Mouse (Mus musculus): Measurements from ENCODE around the gene Gm20388. TPM values are rescaled to one million over a fixed set of nuclear protein-coding genes. Genes with fewer than 3 reads are reported as not detected.

Gm20388 gene
- polyA plus RNA-seq, 1 experiment from 2014 or later = 7.4 TPM

DNA sequence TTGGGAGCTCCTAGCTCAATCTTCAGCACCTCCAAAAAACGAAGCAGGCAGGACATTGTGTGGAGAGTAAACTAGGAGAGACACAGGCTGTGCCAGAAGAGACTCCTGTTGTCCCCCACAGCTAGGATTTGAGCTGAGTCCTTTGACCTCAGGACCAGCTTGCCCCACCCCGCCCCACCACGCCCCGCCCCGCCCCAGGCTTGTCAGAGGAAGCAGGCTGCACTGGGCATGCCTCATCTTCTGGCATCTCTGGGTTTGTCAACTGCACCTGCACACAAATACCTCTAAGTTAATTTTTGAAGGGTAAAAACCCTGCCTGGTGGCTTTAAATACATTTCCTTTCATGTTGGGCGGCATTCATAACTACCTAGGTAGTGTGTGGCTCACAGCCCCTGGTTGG lies 290.7 kb downstream of the Gm20388 start:
- Histone ChIP-seq H3K9ac (ENCODE audit: low read length) (no peak overlapping the region), H3K4me2 (ENCODE audit: low read depth, low read length) (no peak overlapping the region), H3K4me3 (replicated peaks; ENCODE audit: low read length) (no peak overlapping the region), H3K27ac (ENCODE audit: low read length) (no peak overlapping the region), H3K4me1 (ENCODE audit: control insufficient read depth, insufficient read depth, low read length) (peaks cover 13% of the 10 kb centered on the region), H3K27me3 (ENCODE audit: control insufficient read depth, insufficient read depth, low read length) (no peaks in the 10 kb centered on the region), H3K9me3 (replicated peaks; ENCODE audit: control insufficient read depth, low read length) (peaks cover 8% of the 10 kb centered on the region; the same call in 1 of the 2 replicates), H3K36me3 (ENCODE audit: control insufficient read depth, insufficient read depth, low read length) (no peaks in the 10 kb centered on the region)
- ATAC-seq (ENCODE audit: insufficient read depth, low FRiP score) = no peak
- 75% methylated on average over 6 of the region's 6 CpGs for WGBS

DNA sequence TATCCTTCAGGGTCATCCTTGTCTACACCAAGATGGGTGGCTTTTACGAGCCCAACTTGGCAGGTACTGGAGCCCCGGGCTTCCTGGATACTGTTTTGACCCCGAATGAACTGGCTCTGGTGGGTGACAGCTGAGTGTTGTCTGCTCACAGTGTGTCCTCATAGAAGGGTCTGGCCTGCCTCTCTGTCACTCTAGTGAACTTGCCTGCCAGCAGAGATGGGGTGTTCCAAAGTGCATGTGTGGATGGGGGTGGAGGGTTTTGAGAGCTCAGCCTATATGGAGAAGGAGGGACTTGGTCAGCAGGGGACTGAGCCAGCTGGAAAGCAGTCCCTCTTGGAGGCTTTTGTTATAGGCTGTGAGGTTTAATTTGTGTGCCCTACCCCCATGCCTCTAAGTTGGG lies 291.9 kb downstream of the Gm20388 start:
- Histone ChIP-seq H3K9ac (ENCODE audit: low read length) (no peak overlapping the region), H3K4me3 (replicated peaks; ENCODE audit: low read length) (no peak overlapping the region), H3K27me3 (ENCODE audit: control insufficient read depth, insufficient read depth, low read length) (no peaks in the 10 kb centered on the region), H3K27ac (ENCODE audit: low read length) (peak overlapping the region; percentile 23; the same call in 1 of the 2 replicates), H3K4me1 (ENCODE audit: control insufficient read depth, insufficient read depth, low read length) (peaks cover 13% of the 10 kb centered on the region), H3K4me2 (ENCODE audit: low read depth, low read length) (no peak overlapping the region), H3K36me3 (ENCODE audit: control insufficient read depth, insufficient read depth, low read length) (no peaks in the 10 kb centered on the region), H3K9me3 (replicated peaks; ENCODE audit: control insufficient read depth, low read length) (peaks cover 8% of the 10 kb centered on the region; the same call in 1 of the 2 replicates)
- peak; percentile 58 for ATAC-seq (ENCODE audit: insufficient read depth, low FRiP score)
- WGBS = 42% methylated on average over 3 of the region's 3 CpGs

DNA sequence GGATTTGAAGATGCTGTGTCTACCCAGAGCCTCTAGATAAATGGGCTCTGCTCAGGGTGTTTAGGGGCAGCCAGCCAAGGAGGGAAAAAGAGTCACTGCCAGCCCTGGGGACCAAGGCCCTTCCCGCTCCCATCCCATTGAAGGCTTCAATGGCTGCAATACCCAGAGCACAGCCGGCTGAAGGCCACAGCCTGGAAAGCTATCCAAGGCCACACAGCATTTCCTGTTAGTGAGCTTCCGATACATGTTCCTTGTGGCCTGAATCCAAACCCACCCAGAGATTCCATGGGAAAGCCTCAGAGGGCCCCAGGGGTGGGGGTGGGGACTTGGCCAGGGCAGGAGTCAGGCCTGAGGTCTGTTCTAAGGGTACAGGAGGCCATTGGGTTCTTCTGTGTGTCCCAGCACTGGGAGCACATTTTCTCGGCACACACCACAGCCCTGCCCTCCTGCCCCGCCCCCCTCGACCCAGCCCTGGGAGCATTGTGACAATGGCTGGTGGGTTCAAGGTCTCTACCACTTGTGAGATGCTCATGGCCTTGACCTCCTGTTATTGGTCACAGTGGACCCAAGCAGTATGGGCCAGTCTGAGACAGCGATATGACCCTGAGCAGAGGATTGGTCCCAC lies 294.2 kb downstream of the Gm20388 start:
- peaks cover 4% of the 10 kb centered on the region; the same call in 1 of the 2 replicates for H3K9me3 ChIP-seq (replicated peaks; ENCODE audit: control insufficient read depth, low read length)
- H3K4me1 ChIP-seq (ENCODE audit: control insufficient read depth, insufficient read depth, low read length) = peaks cover 13% of the 10 kb centered on the region
- no peak overlapping the region for H3K4me2 ChIP-seq (ENCODE audit: low read depth, low read length)
- H3K36me3 ChIP-seq (ENCODE audit: control insufficient read depth, insufficient read depth, low read length) = no peaks in the 10 kb centered on the region
- peak overlapping the region; percentile 60 for H3K27ac ChIP-seq (ENCODE audit: low read length)
- no peak overlapping the region for H3K4me3 ChIP-seq (replicated peaks; ENCODE audit: low read length)
- no peaks in the 10 kb centered on the region for H3K27me3 ChIP-seq (ENCODE audit: control insufficient read depth, insufficient read depth, low read length)
- 60% methylated on average over 7 of the region's 7 CpGs for WGBS
- no peak overlapping the region for H3K9ac ChIP-seq (ENCODE audit: low read length)
- ATAC-seq (ENCODE audit: insufficient read depth, low FRiP score) = peak; percentile 35; the same call in 1 of the 2 replicates

DNA sequence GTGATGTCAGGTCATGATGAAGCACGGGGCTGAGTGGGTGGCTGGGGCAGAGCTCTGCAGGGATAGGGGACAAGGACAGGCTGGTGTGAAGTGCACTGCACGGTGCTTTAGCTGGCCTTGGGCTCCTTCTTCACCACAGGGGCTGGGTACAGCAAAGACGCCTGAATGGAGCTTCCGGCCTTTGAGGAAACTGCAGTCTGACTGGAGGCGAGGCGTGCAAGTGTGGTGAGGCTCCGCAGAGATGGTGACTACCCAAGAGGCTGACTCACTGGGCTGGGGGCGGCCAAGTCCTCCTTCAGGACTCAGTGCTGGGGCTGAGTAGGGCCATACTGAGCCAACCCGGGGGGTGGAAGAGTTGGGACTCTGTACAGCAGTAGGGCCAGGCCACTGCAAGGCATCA lies 295.3 kb downstream of the Gm20388 start:
- no peak for ATAC-seq (ENCODE audit: insufficient read depth, low FRiP score)

DNA sequence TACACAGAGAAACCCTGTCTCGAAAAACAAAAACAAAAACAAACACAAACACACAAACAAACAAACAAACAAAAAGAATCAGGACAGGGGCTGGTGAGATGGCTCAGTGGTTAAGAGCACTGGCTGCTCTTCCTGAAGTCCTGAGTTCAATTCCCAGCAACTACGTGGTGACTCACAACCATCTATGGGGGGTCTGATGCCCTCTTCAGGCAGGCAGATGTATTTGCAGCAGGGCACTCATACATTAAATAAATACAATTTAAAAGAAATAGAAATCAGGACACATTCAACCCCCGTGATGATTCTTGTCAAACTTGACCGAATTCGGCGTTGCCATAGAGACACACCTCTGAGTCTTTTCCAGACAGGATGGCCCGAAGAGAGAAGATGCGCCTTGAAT lies 296.7 kb downstream of the Gm20388 start:
- Histone ChIP-seq H3K4me2 (ENCODE audit: low read depth, low read length) (no peak overlapping the region), H3K27ac (ENCODE audit: low read length) (no peak overlapping the region), H3K4me1 (ENCODE audit: control insufficient read depth, insufficient read depth, low read length) (peaks cover 23% of the 10 kb centered on the region), H3K27me3 (ENCODE audit: control insufficient read depth, insufficient read depth, low read length) (no peaks in the 10 kb centered on the region), H3K9me3 (replicated peaks; ENCODE audit: control insufficient read depth, low read length) (no peaks in the 10 kb centered on the region), H3K36me3 (ENCODE audit: control insufficient read depth, insufficient read depth, low read length) (no peaks in the 10 kb centered on the region), H3K9ac (ENCODE audit: low read length) (no peak overlapping the region), H3K4me3 (replicated peaks; ENCODE audit: low read length) (no peak overlapping the region)
- whole genome bisulfite sequencing = 86% methylated on average over 8 of the region's 8 CpGs
- ATAC-seq (ENCODE audit: insufficient read depth, low FRiP score) = no peak

More for the DNA sequence above, 295.3 kb downstream of the Gm20388 start:
- Histone ChIP-seq H3K4me2 (ENCODE audit: low read depth, low read length) (no peak overlapping the region), H3K9me3 (replicated peaks; ENCODE audit: control insufficient read depth, low read length) (no peaks in the 10 kb centered on the region), H3K27ac (ENCODE audit: low read length) (peak overlapping the region; percentile 38; the same call in 1 of the 2 replicates), H3K27me3 (ENCODE audit: control insufficient read depth, insufficient read depth, low read length) (no peaks in the 10 kb centered on the region), H3K9ac (ENCODE audit: low read length) (no peak overlapping the region), H3K4me3 (replicated peaks; ENCODE audit: low read length) (no peak overlapping the region), H3K4me1 (ENCODE audit: control insufficient read depth, insufficient read depth, low read length) (peaks cover 19% of the 10 kb centered on the region), H3K36me3 (ENCODE audit: control insufficient read depth, insufficient read depth, low read length) (no peaks in the 10 kb centered on the region)
- WGBS = 79% methylated on average over 9 of the region's 9 CpGs

DNA sequence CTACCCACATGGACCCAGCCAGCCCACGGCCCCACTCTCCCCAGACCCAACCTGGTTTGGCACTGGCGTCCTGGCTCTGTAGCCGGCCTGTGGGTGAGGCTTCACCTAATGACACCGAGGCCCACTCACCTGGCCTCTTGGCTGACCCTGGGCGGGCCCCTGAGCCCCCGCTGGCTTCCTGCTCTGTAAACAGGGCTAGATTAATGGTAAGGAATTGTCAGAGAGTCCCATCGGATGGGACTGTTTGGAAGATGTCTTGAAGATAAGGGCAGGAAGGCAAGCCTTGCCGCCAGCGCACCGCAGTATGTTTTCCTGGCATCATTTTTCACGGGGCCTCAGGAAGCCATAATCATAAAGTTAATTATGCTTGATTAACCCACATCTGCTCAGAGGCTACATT lies 297.5 kb downstream of the Gm20388 start:
- no peaks in the 10 kb centered on the region for H3K27me3 ChIP-seq (ENCODE audit: control insufficient read depth, insufficient read depth, low read length)
- ATAC-seq (ENCODE audit: insufficient read depth, low FRiP score) = no peak
- no peak overlapping the region for H3K4me2 ChIP-seq (ENCODE audit: low read depth, low read length)
- H3K27ac ChIP-seq (ENCODE audit: low read length) = no peak overlapping the region
- H3K36me3 ChIP-seq (ENCODE audit: control insufficient read depth, insufficient read depth, low read length) = no peaks in the 10 kb centered on the region
- no peak overlapping the region for H3K9ac ChIP-seq (ENCODE audit: low read length)
- no peak overlapping the region for H3K4me3 ChIP-seq (replicated peaks; ENCODE audit: low read length)
- peaks cover 22% of the 10 kb centered on the region for H3K4me1 ChIP-seq (ENCODE audit: control insufficient read depth, insufficient read depth, low read length)
- 30% methylated on average over 11 of the region's 11 CpGs for WGBS
- no peaks in the 10 kb centered on the region for H3K9me3 ChIP-seq (replicated peaks; ENCODE audit: control insufficient read depth, low read length)

DNA sequence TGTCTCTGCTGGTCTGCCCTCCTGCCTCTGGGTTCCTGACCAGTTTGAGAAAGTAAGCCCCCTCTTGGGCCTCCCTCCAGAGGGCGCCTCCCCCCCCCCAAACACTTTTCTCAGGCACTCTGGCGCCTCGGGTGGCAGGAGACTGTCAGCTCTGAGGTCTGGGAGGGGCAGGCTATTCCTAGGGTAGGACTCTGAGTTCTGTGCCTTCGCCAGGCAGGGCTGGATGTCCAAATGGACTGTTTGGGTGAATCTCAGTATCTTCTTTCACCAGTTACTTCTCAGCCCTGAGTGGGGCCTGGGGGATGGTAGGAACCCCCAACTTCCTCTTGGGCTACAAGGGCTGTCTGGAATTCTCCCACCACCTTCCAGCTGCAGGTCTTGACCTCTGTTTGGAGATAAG lies 300.7 kb downstream of the Gm20388 start:
- H3K27ac ChIP-seq (ENCODE audit: low read length) = no peak overlapping the region
- H3K4me2 ChIP-seq (ENCODE audit: low read depth, low read length) = no peak overlapping the region
- no peaks in the 10 kb centered on the region for H3K36me3 ChIP-seq (ENCODE audit: control insufficient read depth, insufficient read depth, low read length)
- no peaks in the 10 kb centered on the region for H3K27me3 ChIP-seq (ENCODE audit: control insufficient read depth, insufficient read depth, low read length)
- H3K9me3 ChIP-seq (replicated peaks; ENCODE audit: control insufficient read depth, low read length) = no peaks in the 10 kb centered on the region
- 0 out of 2 replicates have a peak overlapping the region, but pooled peaks have one; percentile 13 for H3K9ac ChIP-seq (ENCODE audit: low read length)
- no peak overlapping the region for H3K4me3 ChIP-seq (replicated peaks; ENCODE audit: low read length)
- WGBS = 20% methylated on average over 3 of the region's 4 CpGs
- H3K4me1 ChIP-seq (ENCODE audit: control insufficient read depth, insufficient read depth, low read length) = peaks cover 23% of the 10 kb centered on the region
- no peak for ATAC-seq (ENCODE audit: insufficient read depth, low FRiP score)

DNA sequence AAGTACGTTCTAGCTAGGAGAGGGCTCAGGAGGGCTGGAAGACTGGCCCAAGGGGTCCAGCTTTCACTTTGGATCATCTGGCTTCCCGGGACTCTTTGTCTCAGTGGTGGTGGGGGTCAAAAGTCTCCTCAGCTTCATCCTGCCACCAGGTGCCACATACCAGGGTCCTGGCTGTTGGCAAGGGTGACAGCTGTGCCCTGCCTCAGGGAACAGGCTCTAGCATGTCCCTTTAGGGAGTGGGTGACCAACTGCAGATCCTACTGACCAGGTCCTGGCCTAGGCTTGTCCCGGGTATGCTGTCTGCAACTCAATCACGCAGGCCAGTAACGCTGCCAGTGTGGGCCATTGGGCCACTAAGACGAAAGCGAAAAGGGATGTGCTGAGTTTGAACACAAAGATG lies 302.0 kb downstream of the Gm20388 start:
- no peak for ATAC-seq (ENCODE audit: insufficient read depth, low FRiP score)
- H3K4me3 ChIP-seq (replicated peaks; ENCODE audit: low read length) = no peak overlapping the region
- WGBS = 89% methylated on average over 7 of the region's 7 CpGs
- no peaks in the 10 kb centered on the region for H3K9me3 ChIP-seq (replicated peaks; ENCODE audit: control insufficient read depth, low read length)
- no peaks in the 10 kb centered on the region for H3K27me3 ChIP-seq (ENCODE audit: control insufficient read depth, insufficient read depth, low read length)
- no peak overlapping the region for H3K9ac ChIP-seq (ENCODE audit: low read length)
- H3K27ac ChIP-seq (ENCODE audit: low read length) = no peak overlapping the region
- H3K4me1 ChIP-seq (ENCODE audit: control insufficient read depth, insufficient read depth, low read length) = peaks cover 33% of the 10 kb centered on the region
- no peaks in the 10 kb centered on the region for H3K36me3 ChIP-seq (ENCODE audit: control insufficient read depth, insufficient read depth, low read length)
- H3K4me2 ChIP-seq (ENCODE audit: low read depth, low read length) = no peak overlapping the region

DNA sequence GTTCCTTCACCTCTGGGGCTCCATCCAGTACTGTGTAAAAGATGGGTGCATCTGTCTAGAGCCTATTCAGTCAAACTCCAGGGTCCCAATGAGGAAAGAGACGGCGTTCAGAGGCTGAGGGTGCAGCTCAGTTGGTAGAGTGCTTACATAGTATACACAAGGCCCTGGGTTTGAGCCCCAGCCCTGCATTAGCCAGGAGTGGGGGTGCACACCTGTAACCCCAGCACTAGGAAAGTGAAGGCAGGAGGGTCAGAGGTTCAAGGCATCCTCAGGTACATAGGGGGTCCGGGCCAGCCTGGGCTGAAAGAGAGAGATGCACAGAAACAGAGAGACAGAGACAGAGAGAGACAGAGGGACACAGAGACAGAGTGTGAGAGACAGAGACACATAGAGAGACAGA lies 302.6 kb downstream of the Gm20388 start:
- H3K9ac ChIP-seq (ENCODE audit: low read length) = no peak overlapping the region
- H3K27me3 ChIP-seq (ENCODE audit: control insufficient read depth, insufficient read depth, low read length) = no peaks in the 10 kb centered on the region
- no peaks in the 10 kb centered on the region for H3K36me3 ChIP-seq (ENCODE audit: control insufficient read depth, insufficient read depth, low read length)
- no peak overlapping the region for H3K4me2 ChIP-seq (ENCODE audit: low read depth, low read length)
- H3K4me1 ChIP-seq (ENCODE audit: control insufficient read depth, insufficient read depth, low read length) = peaks cover 36% of the 10 kb centered on the region
- no peak overlapping the region for H3K4me3 ChIP-seq (replicated peaks; ENCODE audit: low read length)
- ATAC-seq (ENCODE audit: insufficient read depth, low FRiP score) = no peak
- WGBS = 89% methylated on average over 3 of the region's 3 CpGs
- H3K9me3 ChIP-seq (replicated peaks; ENCODE audit: control insufficient read depth, low read length) = no peaks in the 10 kb centered on the region
- H3K27ac ChIP-seq (ENCODE audit: low read length) = no peak overlapping the region
